Mouse (Mus musculus): Measurements from ENCODE around the gene Celsr2.
A peak's percentile ranks its signal among the peaks of the same experiment; 100 is the strongest.

Gene Celsr2

GRCm38 (mm10) chr3:108411026-108411753 is 4.2 kb downstream of the Celsr2 start:
- DNase-seq = no peak

GRCm38 (mm10) chr3:108410359-108410714 is 5.0 kb downstream of the Celsr2 start:
- peak; percentile 83 for DNase-seq

DNA sequence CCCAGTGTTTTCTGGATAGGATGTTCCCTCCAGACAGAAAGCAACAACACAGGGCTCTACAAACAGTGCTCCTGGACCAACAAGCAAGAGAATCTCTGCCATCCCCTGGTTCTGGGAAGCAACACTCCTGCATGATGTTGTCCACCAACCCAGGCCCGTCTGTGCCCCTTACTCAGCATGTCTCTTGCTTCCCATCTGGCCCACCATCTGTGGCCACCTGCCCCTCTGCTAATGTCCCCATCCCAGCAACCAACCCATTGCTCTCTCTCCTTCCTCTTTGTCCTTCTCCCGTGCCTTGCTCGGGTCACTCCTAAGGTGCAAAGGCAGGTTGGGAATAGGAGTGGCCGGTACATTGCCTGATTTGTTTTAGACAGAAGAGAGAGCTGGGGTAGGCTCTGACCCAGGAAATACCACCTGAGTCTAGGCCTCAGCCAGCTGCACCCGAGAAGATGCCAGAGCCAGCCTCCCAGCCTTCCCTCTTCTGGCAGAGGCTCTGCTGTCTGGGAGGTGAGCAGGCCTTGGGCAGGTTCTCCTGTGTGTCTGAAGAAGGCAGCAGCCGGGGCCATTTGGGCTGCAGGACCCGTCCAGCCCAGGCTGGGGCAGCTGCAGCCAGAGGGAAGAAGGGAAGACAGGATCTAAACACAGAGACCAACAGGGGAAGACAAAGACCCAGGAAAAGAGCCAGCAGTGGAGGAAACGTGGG is 5.5 kb downstream of the Celsr2 start:
- DNase-seq = no peak

GRCm38 (mm10) chr3:108408517-108409008 is 6.8 kb downstream of the Celsr2 start:
- DNase-seq = no peak

- no peak for DNase-seq
Measured at GRCm38 (mm10) chr3:108406306-108406885, 9.0 kb downstream of the Celsr2 start.

DNA sequence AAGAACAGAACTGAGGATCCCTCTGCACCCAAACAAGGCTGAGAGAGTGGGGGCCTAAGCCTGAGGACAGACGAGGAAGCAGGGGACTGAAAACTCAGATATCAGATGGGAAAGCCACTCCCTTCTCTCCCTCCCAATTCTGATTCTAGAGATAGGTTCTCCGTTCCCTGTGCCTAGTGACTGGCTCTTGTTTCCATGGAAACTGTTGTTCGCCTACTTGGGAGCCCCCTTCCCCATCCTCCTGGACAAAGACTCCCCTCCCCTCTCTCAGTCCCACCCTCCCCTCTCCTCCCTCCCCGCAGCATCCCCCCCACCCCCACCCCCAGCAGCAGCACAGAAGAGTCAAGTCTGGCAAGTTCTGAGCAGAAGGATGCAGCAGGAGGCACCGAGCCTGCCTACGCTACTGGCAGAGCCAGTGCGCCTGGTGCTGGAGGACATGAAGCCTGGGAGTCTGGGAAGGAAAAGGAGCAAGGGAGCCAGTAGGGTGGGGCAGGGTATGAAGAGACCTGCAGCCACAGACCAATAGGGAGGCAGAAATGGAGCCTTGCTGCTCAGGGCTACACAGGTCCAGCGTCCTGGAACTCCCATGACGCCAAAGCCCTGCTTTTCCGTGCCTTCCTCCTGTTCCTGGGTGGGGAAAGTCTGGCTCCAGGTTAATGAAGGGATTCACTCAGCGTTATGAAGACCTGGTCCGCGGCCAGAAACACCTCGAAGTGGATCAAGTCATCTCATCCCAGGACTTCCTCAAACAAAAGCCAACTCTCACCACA is 9.6 kb downstream of the Celsr2 start:
- peak; percentile 68 for DNase-seq

DNA sequence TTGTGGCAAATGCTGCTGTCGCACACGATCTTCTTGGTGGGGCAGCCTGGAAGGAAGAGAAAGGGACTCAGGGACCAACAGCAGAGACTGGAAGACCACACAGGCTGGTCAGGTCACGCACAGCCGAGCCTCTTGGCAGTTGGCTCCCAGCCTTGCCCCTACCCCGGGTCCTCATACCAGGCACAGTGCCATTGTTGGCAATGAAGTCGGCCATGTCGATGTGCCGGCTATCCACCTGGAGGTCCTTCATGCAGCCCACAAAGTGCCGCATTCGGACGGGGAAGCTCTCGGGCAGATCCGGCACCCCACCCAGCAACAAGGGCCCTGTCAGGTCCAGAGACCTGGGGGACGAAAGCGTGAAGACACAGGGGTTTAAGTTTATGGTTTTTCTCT is 12.8 kb downstream of the Celsr2 start:
- DNase-seq = no peak

DNA sequence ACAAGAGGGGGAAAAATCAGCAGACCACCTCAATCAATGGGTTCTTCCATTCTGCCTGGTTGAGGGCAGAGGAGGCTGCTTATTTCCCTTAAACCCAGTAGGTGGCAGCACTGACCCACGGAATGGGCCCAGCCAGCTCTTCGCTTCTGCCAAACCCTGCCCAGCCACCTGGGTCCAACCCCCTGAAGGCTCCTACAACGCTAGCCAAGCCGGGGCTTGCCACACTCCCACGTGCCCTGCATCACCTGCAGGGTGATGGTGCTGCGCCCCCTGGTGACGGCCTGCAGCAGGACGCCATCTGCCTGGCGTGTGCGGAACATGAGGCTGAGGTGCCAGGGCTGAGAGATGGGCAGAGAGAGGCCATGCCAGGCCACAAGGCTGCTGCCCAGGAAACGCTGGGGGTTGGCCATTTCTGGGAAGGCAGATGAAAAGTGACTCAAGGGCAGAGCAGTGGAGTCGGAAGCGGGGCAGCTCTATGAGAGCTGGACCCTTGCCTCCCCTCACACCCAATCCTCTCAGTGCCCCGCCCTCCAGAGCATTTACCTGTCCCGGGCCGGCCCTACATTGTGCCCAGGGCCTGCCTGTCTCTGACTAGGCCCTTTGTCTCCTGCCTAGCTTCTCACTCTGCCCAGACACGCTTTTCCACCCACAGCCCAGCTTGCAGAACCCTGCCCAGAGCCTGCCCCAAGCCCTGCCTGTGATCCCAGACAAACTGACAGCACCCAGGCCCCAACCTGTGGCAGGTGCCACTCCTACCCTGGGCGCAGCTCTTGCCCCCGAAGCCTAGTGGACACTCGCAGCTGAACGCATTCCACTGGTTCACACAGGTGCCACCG is 13.4 kb downstream of the Celsr2 start:
- DNase-seq = peak; percentile 92

DNA sequence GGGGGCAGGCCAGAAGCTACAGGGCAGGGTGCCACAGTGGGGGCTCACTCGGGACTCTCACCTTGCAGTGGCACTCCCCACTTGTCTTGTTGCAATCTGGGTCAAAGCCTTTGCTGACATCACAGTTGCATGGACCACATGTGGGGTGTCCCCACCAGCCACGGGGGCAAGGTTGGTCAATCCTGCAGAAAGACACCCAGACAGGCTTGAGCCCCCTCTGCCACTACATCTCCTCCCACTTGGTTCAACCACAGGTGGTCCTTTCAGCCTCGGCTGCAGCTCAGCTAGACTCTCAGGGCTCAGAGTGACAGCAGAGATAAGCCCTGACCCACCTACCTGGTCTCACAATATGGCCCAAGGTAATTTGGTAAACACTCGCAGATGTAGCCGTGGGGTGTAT is 14.9 kb downstream of the Celsr2 start:
- no peak for DNase-seq

GRCm38 (mm10) chr3:108398281-108398680 is 17.1 kb downstream of the Celsr2 start:
- DNase-seq = no peak

- DNase-seq = no peak
Measured at GRCm38 (mm10) chr3:108392793-108393192, 22.6 kb downstream of the Celsr2 start.

GRCm38 (mm10) chr3:108392299-108392698 is 23.1 kb downstream of the Celsr2 start:
- no peak for DNase-seq

- DNase-seq = peak; percentile 95
Measured at GRCm38 (mm10) chr3:108389111-108389545, 26.2 kb downstream of the Celsr2 start.

DNA sequence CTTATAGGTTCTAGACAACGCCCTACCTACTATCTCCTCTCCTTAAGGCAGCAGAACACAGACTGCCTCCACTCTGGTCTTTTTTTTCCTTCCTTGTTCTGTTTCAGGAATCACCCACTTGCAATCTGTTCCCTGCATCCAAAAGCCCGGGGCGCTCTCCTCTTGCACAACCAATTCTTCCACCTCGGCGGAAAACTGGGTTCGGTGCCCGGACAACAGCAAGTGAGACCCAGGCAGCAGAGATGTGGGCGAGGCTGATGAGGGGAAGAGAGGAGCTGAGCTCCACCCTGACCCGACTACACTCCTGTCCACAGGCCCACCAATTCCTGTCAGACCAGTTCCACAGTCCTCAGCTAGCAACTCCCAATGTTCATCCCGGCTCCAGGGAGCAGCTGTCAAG is 29.2 kb downstream of the Celsr2 start:
- no peak for DNase-seq

GRCm38 (mm10) chr3:108384425-108384824 is 30.9 kb downstream of the Celsr2 start:
- DNase-seq = no peak

DNA sequence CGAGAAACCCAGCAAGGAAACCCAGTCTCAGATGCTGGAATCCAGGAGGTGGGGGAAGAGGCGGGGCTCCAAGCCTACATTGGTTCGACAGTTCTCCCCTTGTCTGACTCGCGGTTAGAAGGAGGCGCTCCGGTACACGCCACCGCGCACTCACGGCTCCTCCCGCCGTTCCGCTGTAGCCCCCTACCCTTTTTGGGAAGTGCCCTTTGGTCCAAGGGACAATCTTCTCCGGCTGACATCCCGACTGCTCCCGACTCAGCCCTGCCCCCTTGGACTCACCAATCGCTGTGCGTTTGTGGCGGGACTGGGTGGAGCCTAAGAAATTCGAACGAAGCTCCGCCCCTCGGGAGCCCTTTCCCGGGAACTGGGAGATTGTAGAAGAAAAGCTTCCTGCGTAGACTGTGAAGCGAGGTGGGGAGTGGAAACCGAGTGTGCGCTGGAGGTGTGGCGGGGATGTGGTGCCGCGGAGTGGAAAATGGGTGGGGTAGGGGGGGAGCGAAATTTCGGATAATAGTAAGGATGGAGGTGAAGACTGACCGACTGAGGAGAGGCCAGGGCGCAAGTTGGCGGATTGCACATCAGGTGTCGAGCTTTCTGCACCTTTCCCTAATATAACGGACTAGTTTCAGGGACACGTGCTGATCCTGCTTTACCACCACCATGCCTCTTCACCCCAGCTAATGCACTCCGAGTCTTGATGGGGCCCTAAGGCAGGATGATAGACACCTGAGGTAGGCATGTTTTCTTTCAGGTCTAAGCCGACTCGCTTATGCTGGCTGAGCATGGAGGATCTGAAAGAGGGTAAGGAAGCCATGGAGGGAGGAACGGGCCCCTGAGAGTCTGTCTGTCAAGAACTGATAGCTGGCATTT is 31.6 kb downstream of the Celsr2 start, which contains the start of gene Psrc1:
Psrc1 (plus strand) TSS at position 355 of the 870 bp plus-strand sequence.
- DNase-seq = peak; percentile 97

- peak; percentile 42 for DNase-seq
Measured at GRCm38 (mm10) chr3:108381945-108382875, 33.1 kb downstream of the Celsr2 start.

DNA sequence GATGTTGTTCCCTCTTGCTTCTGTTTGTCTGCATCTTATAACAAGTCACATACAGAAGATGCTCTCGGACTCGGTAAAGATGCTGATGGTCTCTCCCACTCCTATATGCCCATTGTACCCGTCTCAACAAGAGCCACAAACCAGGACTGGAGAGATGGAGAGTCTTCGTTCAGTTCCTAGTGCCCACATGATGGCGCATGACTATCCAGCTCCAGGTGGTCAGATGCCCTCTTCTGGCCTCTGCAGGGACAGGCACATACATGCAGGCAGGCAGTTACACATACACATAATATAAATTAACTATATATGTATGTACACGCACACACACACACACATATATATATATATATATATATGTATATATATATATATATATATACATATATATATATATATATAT is 34.7 kb downstream of the Celsr2 start:
- peak; percentile 44 for DNase-seq

GRCm38 (mm10) chr3:108378875-108379663 is 36.3 kb downstream of the Celsr2 start:
- no peak for DNase-seq
